Mouse (Mus musculus) midbrain, postnatal 0 days (tissue): ENCODE measurements around the gene Fignl2. TPM values are rescaled to one million over a fixed set of nuclear protein-coding genes. Genes with fewer than 3 reads are reported as not detected.

ENCODE experiments used
- ATAC-seq: fragments of 200-750 bp; cut with Nextera tagmentation; 2 replicates; pipeline ENCODE4 v1.8.0; 2017; ENCODE audit warnings: moderate number of reproducible peaks, mild to moderate bottlenecking, moderate TSS enrichment, moderate library complexity; ENCODE audit not compliant: low FRiP score
- DNase-seq: peaks from one replicate; pipeline ENCODE4 v3.0.0-alpha.2; 2015; ENCODE audit warnings: low spot score
- H3K27ac ChIP-seq: fragments of 300-500 bp; sonication (generic); 2 replicates; pipeline ENCODE4 v1.5.1; 2014; ENCODE audit warnings: low read depth, mild to moderate bottlenecking, low read length, mixed read lengths
- H3K27me3 ChIP-seq: fragments of 300-500 bp; sonication (generic); 2 replicates; pipeline ENCODE4 v1.6.1; 2014; ENCODE audit warnings: low read length, control low read depth, mixed read lengths; ENCODE audit not compliant: insufficient read depth
- H3K36me3 ChIP-seq: fragments of 300-500 bp; sonication (generic); 2 replicates; pipeline ENCODE4 v1.6.1; 2014; ENCODE audit warnings: low read length, control low read depth, mixed read lengths; ENCODE audit not compliant: insufficient read depth
- H3K4me1 ChIP-seq: fragments of 300-500 bp; sonication (generic); 2 replicates; pipeline ENCODE4 v1.6.1; 2014; ENCODE audit warnings: mild to moderate bottlenecking, control low read depth, antibody characterized with exemption, low read length, mixed read lengths; ENCODE audit not compliant: insufficient read depth
- H3K4me2 ChIP-seq: fragments of 300-500 bp; sonication (generic); 2 replicates; pipeline ENCODE4 v1.6.1; 2014; ENCODE audit warnings: low read depth, mild to moderate bottlenecking, low read length, mixed read lengths; ENCODE audit not compliant: poor library complexity, severe bottlenecking
- H3K4me3 ChIP-seq: fragments of 300-500 bp; sonication (generic); 2 replicates; pipeline ENCODE4 v1.5.1; 2014; ENCODE audit warnings: low read depth, mild to moderate bottlenecking, low read length, moderate library complexity
- H3K9ac ChIP-seq: fragments of 300-500 bp; sonication (generic); replicated peaks from 2 replicates; pipeline ENCODE4 v1.6.1; 2014; ENCODE audit warnings: mild to moderate bottlenecking, low read length, moderate library complexity, mixed read lengths; ENCODE audit not compliant: poor library complexity, severe bottlenecking
- H3K9me3 ChIP-seq: fragments of 300-500 bp; sonication (generic); 2 replicates; pipeline ENCODE4 v1.6.1; 2016; ENCODE audit warnings: low read length, control low read depth
- CTCF ChIP-seq: IDR thresholded peaks from 2 replicates; pipeline ENCODE4 v1.5.1; 2016; ENCODE audit warnings: antibody characterized with exemption, mild to moderate bottlenecking
- WGBS: fragments of 180-500 bp; shearing (Covaris S2); extraction: QIAGEN DNeasy Blood & Tissue Kit; methylation state at CpG from one replicate; pipeline ENCODE4 v1.1.7; 2014; 5-methylcytosine and 5-hydroxymethylcytosine counted together
- polyA plus RNA-seq: library from polyadenylated mRNA; unstranded; fragments of >200 nt; fragmentation: Nextera tagmentation; extraction: Ambion mirVana; gene quantifications from 2 replicates; pipeline ENCODE4 v1.2.1, GENCODE M21; 2015
- total RNA-seq: library from RNA; depleted of rRNA; stranded (reverse); fragments of >200 nt; gene quantifications from 2 replicates; pipeline ENCODE4 v1.2.3, GENCODE M21; 2014

Gene Fignl2
- total and polyA plus RNA-seq, 2 experiments from 2014 or later: 0.05 to 3.4 TPM

- no peaks in the 10 kb centered on the region for H3K4me1 ChIP-seq
- ATAC-seq (no peak), DNase-seq (no peak)
- no peaks in the 10 kb centered on the region for H3K9me3 ChIP-seq
- H3K4me2 ChIP-seq: no peak overlapping the region
- no peak overlapping the region for H3K4me3 ChIP-seq
- H3K9ac ChIP-seq: no peak overlapping the region
- H3K27ac ChIP-seq: no peak overlapping the region
- no peaks in the 10 kb centered on the region for H3K27me3 ChIP-seq
- TF ChIP-seq CTCF: no peak
- no peaks in the 10 kb centered on the region for H3K36me3 ChIP-seq
- 58% methylated on average over 9 of the region's 9 CpGs for WGBS
Measured at GRCm38 (mm10) chr15:101069641-101070190, 8.7 kb downstream of the Fignl2 start.

GRCm38 (mm10) chr15:101068671-101069070 lies 9.7 kb downstream of the Fignl2 start:
- H3K4me1 ChIP-seq: no peaks in the 10 kb centered on the region
- no peaks in the 10 kb centered on the region for H3K36me3 ChIP-seq
- TF ChIP-seq CTCF: no peak
- H3K27ac ChIP-seq: no peak overlapping the region
- H3K9ac ChIP-seq: no peak overlapping the region
- ATAC-seq (no peak), DNase-seq (no peak)
- no peak overlapping the region for H3K4me2 ChIP-seq
- WGBS: 50% methylated on average over 4 of the region's 4 CpGs
- no peak overlapping the region for H3K4me3 ChIP-seq
- no peaks in the 10 kb centered on the region for H3K27me3 ChIP-seq
- H3K9me3 ChIP-seq: no peaks in the 10 kb centered on the region

- H3K36me3 ChIP-seq: no peaks in the 10 kb centered on the region
- no peak overlapping the region for H3K4me2 ChIP-seq
- DNase-seq (no peak), ATAC-seq (no peak)
- H3K4me3 ChIP-seq: no peak overlapping the region
- no peak overlapping the region for H3K9ac ChIP-seq
- 56% methylated on average over 3 of the region's 3 CpGs for WGBS
- TF ChIP-seq CTCF: no peak
- H3K9me3 ChIP-seq: no peaks in the 10 kb centered on the region
- H3K4me1 ChIP-seq: no peaks in the 10 kb centered on the region
- H3K27ac ChIP-seq: no peak overlapping the region
- H3K27me3 ChIP-seq: no peaks in the 10 kb centered on the region
Measured at GRCm38 (mm10) chr15:101068029-101068428, 10.3 kb downstream of the Fignl2 start.

- Histone ChIP-seq H3K4me3 (no peak overlapping the region), H3K36me3 (no peaks in the 10 kb centered on the region), H3K27ac (no peak overlapping the region), H3K4me1 (no peaks in the 10 kb centered on the region), H3K27me3 (no peaks in the 10 kb centered on the region), H3K9me3 (no peaks in the 10 kb centered on the region), H3K4me2 (no peak overlapping the region), H3K9ac (no peak overlapping the region)
- DNase-seq (no peak), ATAC-seq (no peak)
- TF ChIP-seq CTCF: no peak
- WGBS: 22% methylated on average over 7 of the region's 9 CpGs
Measured at GRCm38 (mm10) chr15:101066920-101067696, 11.3 kb downstream of the Fignl2 start.

- H3K27ac ChIP-seq: no peak overlapping the region
- 16% methylated on average over 6 of the region's 6 CpGs for WGBS
- no peak for ATAC-seq
Measured at GRCm38 (mm10) chr15:101066364-101066847, 12.0 kb downstream of the Fignl2 start.

GRCm38 (mm10) chr15:101065069-101065468 lies 13.3 kb downstream of the Fignl2 start:
- Histone ChIP-seq H3K36me3 (no peaks in the 10 kb centered on the region), H3K4me2 (no peak overlapping the region), H3K27ac (no peak overlapping the region), H3K4me1 (no peaks in the 10 kb centered on the region), H3K4me3 (no peak overlapping the region), H3K9ac (no peak overlapping the region), H3K27me3 (no peaks in the 10 kb centered on the region), H3K9me3 (no peaks in the 10 kb centered on the region)
- WGBS: 34% methylated on average over 6 of the region's 6 CpGs
- ATAC-seq (no peak), DNase-seq (no peak)
- no peak for TF ChIP-seq CTCF

More at GRCm38 (mm10) chr15:101066364-101066847, 12.0 kb downstream of the Fignl2 start:
- Histone ChIP-seq H3K9me3 (no peaks in the 10 kb centered on the region), H3K4me2 (no peak overlapping the region), H3K36me3 (no peaks in the 10 kb centered on the region), H3K9ac (no peak overlapping the region), H3K4me1 (no peaks in the 10 kb centered on the region), H3K27me3 (no peaks in the 10 kb centered on the region), H3K4me3 (no peak overlapping the region)
- TF ChIP-seq CTCF: no peak
- no peak for DNase-seq
